Mouse (Mus musculus) ES-E14 (cell line): ENCODE measurements around the gene Gcg.

Experiments
- HCFC1 ChIP-seq: IDR thresholded peaks from 2 replicates; pipeline ENCODE4 v1.6.1; 2012; ENCODE audit warnings: low read length, inconsistent platforms, borderline replicate concordance; ENCODE audit not compliant: insufficient read depth
- ZC3H11A ChIP-seq: IDR thresholded peaks from 2 replicates; pipeline ENCODE4 v1.6.1; 2012; ENCODE audit warnings: low read depth, mild to moderate bottlenecking, inconsistent platforms, low read length, borderline replicate concordance
- ZNF384 ChIP-seq: IDR thresholded peaks from 2 replicates; pipeline ENCODE4 v1.6.1; 2012; ENCODE audit warnings: low read depth, low read length, inconsistent platforms

- TF ChIP-seq HCFC1 (no peak), ZC3H11A (no peak), ZNF384 (no peak)
These were observed 42.9 kb upstream of the Gcg start for GRCm38 (mm10) chr2:62526399-62526798.
